Mouse (Mus musculus): ENCODE measurements around the gene Cntn3.

DNA sequence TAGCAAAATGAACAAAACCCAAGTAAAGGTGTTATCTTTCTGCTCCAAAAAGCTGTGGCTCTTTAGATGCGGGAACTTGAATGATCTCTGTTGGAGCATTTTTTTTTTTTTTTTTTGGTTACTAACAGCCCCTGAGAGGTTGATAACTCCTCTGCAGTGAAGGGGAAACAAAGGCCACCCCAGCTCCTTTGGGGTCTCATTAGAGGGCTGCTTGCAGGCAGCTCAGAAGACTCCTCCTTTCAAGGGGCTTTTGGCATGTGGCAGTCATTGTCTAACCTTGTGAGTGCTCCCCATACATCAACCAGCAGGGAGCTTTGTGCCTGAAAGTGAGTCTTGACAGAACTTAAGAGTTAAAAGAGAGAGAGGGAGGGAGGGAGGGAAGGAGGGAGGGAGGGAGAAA, 60.8 kb downstream of the Cntn3 start:
- TF ChIP-seq POLR2A (IDR thresholded peaks at IDR 0.05; ENCODE audit: extremely low read depth, insufficient read depth, low read length) (no peak), CTCF (IDR thresholded peaks at IDR 0.05; ENCODE audit: extremely low read depth, insufficient read depth, low read length) (no peak)
